Mouse (Mus musculus) MEL (cell line): Measurements from ENCODE around the gene Ctu2. TPM values are rescaled to one million over a fixed set of nuclear protein-coding genes. Genes with fewer than 3 reads are reported as not detected.

ENCODE experiments used
- DNase-seq: peaks from one replicate; pipeline ENCODE4 v3.0.0; 2011; ENCODE audit warnings: low read depth, low spot score
- H3K27ac ChIP-seq: 2 replicates; pipeline ENCODE4 v1.5.1; 2012; ENCODE audit warnings: low read depth, mild to moderate bottlenecking, control low read depth, low read length, moderate library complexity; ENCODE audit not compliant: control insufficient read depth
- H3K27me3 ChIP-seq, 2 experiments: fragments of 150-350 bp in 1 of 2; sonication (generic) in 1 of 2; 2 replicates each; pipeline ENCODE4 v1.6.1; 2012; ENCODE audit warnings: low read length in 2 of 2, mild to moderate bottlenecking in 2 of 2, improper control_type of control experiment in 1 of 2, moderate library complexity in 1 of 2; ENCODE audit not compliant: insufficient read depth in 2 of 2, control insufficient read depth in 1 of 2
- H3K36me3 ChIP-seq, 2 experiments: 2 replicates each; pipeline ENCODE4 v1.6.1; 2012 to 2014; ENCODE audit warnings: low read length in 2 of 2, improper control_type of control experiment in 1 of 2, inconsistent platforms in 1 of 2, mild to moderate bottlenecking in 1 of 2; ENCODE audit not compliant: insufficient read depth in 2 of 2, control insufficient read depth in 1 of 2
- H3K4me1 ChIP-seq, 2 experiments: fragments of 150-350 bp in 1 of 2; sonication (generic) in 1 of 2; 2 replicates each; pipeline ENCODE4 v1.6.1; 2012; ENCODE audit warnings: low read length in 2 of 2, improper control_type of control experiment in 1 of 2, mild to moderate bottlenecking in 1 of 2; ENCODE audit not compliant: insufficient read depth in 2 of 2, control insufficient read depth in 1 of 2
- H3K4me3 ChIP-seq, 2 experiments: fragments of 150-350 bp in 1 of 2; sonication (generic) in 1 of 2; 2 replicates each; pipeline ENCODE4 v1.5.1; 2012; ENCODE audit warnings: low read depth in 2 of 2, low read length in 2 of 2, mild to moderate bottlenecking in 2 of 2, moderate library complexity in 2 of 2, control low read depth in 1 of 2, improper control_type of control experiment in 1 of 2; ENCODE audit not compliant: control insufficient read depth in 1 of 2, insufficient read depth in 1 of 2
- H3K79me2 ChIP-seq: 2 replicates; pipeline ENCODE4 v1.6.1; 2012; ENCODE audit warnings: mild to moderate bottlenecking, low read length, moderate library complexity; ENCODE audit not compliant: control insufficient read depth, poor library complexity, insufficient read depth
- H3K9ac ChIP-seq: 2 replicates; pipeline ENCODE4 v1.6.1; 2012; ENCODE audit warnings: low read depth, mild to moderate bottlenecking, control low read depth, low read length, moderate library complexity; ENCODE audit not compliant: control insufficient read depth, poor library complexity, severe bottlenecking
- H3K9me3 ChIP-seq: fragments of 150-350 bp; sonication (generic); replicated peaks from 2 replicates; pipeline ENCODE4 v1.6.1; 2012; ENCODE audit warnings: mild to moderate bottlenecking, low read length, improper control_type of control experiment, moderate library complexity; ENCODE audit not compliant: insufficient read depth
- BHLHE40 ChIP-seq: IDR thresholded peaks from 2 replicates; pipeline ENCODE4 v1.6.1; 2012; ENCODE audit warnings: low read depth, mild to moderate bottlenecking, inconsistent platforms, low read length, improper control_type of control experiment, borderline replicate concordance
- CHD1 ChIP-seq: IDR thresholded peaks from 2 replicates; pipeline ENCODE4 v1.6.1; 2012; ENCODE audit warnings: low read depth, mild to moderate bottlenecking, inconsistent platforms, low read length, improper control_type of control experiment
- E2F4 ChIP-seq: IDR thresholded peaks from 2 replicates; pipeline ENCODE4 v1.6.1; 2011; ENCODE audit warnings: low read depth, low read length, improper control_type of control experiment, borderline replicate concordance
- ELF1 ChIP-seq: IDR thresholded peaks from 2 replicates; pipeline ENCODE4 v1.6.1; 2014; ENCODE audit warnings: low read depth, mild to moderate bottlenecking, inconsistent platforms, low read length, improper control_type of control experiment, moderate library complexity
- EP300 ChIP-seq, 2 experiments: IDR thresholded peaks; 2 replicates each; pipeline ENCODE4 v1.6.1; 2011; ENCODE audit warnings: improper control_type of control experiment in 2 of 2, low read length in 2 of 2, low read depth in 1 of 2, mild to moderate bottlenecking in 1 of 2
- ETS1 ChIP-seq: IDR thresholded peaks from 2 replicates; pipeline ENCODE4 v1.6.1; 2012; ENCODE audit warnings: low read depth, mild to moderate bottlenecking, inconsistent platforms, low read length, improper control_type of control experiment, moderate library complexity
- GATA1 ChIP-seq: IDR thresholded peaks from 2 replicates; pipeline ENCODE4 v1.6.1; 2011; ENCODE audit warnings: low read depth, low read length, improper control_type of control experiment
- KAT2A ChIP-seq: conservative IDR thresholded peaks from 2 replicates; pipeline ENCODE4 v1.6.1; 2012; ENCODE audit warnings: low read depth, low read length, improper control_type of control experiment, inconsistent platforms
- MAX ChIP-seq: IDR thresholded peaks from 2 replicates; pipeline ENCODE4 v1.6.1; 2011; ENCODE audit warnings: low read length, improper control_type of control experiment
- NRF1 ChIP-seq: IDR thresholded peaks from 2 replicates; pipeline ENCODE4 v1.6.1; 2014; ENCODE audit warnings: low read depth, mild to moderate bottlenecking, inconsistent platforms, low read length, improper control_type of control experiment, moderate library complexity; ENCODE audit not compliant: poor library complexity, insufficient read depth, severe bottlenecking
- RAD21 ChIP-seq: IDR thresholded peaks from 2 replicates; pipeline ENCODE4 v1.6.1; 2011; ENCODE audit warnings: mild to moderate bottlenecking, low read depth, low read length, improper control_type of control experiment
- RCOR1 ChIP-seq: IDR thresholded peaks from 2 replicates; pipeline ENCODE4 v1.6.1; 2012; ENCODE audit warnings: low read depth, mild to moderate bottlenecking, inconsistent platforms, low read length, improper control_type of control experiment
- TAL1 ChIP-seq: IDR thresholded peaks from 2 replicates; pipeline ENCODE4 v1.6.1; 2012; ENCODE audit warnings: mild to moderate bottlenecking, inconsistent platforms, low read length, moderate library complexity, mixed read lengths
- UBTF ChIP-seq: IDR thresholded peaks from 2 replicates; pipeline ENCODE4 v1.6.1; 2012; ENCODE audit warnings: low read depth, mild to moderate bottlenecking, inconsistent platforms, low read length, improper control_type of control experiment, moderate library complexity, borderline replicate concordance; ENCODE audit not compliant: insufficient read depth
- USF1 ChIP-seq: IDR thresholded peaks from 2 replicates; pipeline ENCODE4 v1.6.1; 2014; ENCODE audit warnings: low read depth, mild to moderate bottlenecking, inconsistent platforms, low read length, improper control_type of control experiment, moderate library complexity
- ZNF384 ChIP-seq: IDR thresholded peaks from 2 replicates; pipeline ENCODE4 v1.6.1; 2012; ENCODE audit warnings: low read depth, mild to moderate bottlenecking, inconsistent platforms, low read length, improper control_type of control experiment
- polyA plus RNA-seq, 2 experiments: library from polyadenylated mRNA; stranded (reverse) in 1 of 2; unstranded in 1 of 2; fragments of >175 nt in 1 of 2; fragments of >200 nt in 1 of 2; gene quantifications; 2 replicates each; pipeline versions ENCODE4 v1.2.1 to v1.2.4; 2012; ENCODE audit warnings: low replicate concordance in 2 of 2, low read depth in 1 of 2; ENCODE audit not compliant: insufficient read length in 2 of 2, insufficient read depth in 1 of 2, missing spikeins in 1 of 2
- total RNA-seq: library from RNA; depleted of rRNA; stranded (reverse); fragments of 300-350 nt; gene quantifications from 2 replicates; pipeline ENCODE4 v1.2.3, GENCODE M21; 2012

Ctu2 gene
- total and polyA plus RNA-seq, 3 experiments: 44.0 to 57.4 TPM; not detected in 1

- Histone ChIP-seq H3K9me3 (no peaks in the 10 kb centered on the region), H3K4me3 (no peak overlapping the region), H3K27ac (no peak overlapping the region), H3K9ac (no peak overlapping the region), H3K27me3 (no peaks in the 10 kb centered on the region), H3K79me2 (peaks cover 12% of the 10 kb centered on the region; the same call in 1 of the 2 replicates), H3K4me1 (no peaks in the 10 kb centered on the region), H3K36me3 (peaks cover 0 to 2% of the 10 kb centered on the region in 2 experiments; a peak in 2 of 4 replicates)
- TF ChIP-seq E2F4: no peak
- no peak for TF ChIP-seq TAL1
- no peak for TF ChIP-seq MAX
- TF ChIP-seq CHD1: no peak
- no peak for TF ChIP-seq NRF1
- TF ChIP-seq USF1: no peak
- TF ChIP-seq GATA1: no peak
- TF ChIP-seq ELF1: no peak
- no peak for TF ChIP-seq KAT2A
- no peak for TF ChIP-seq EP300 (IDR thresholded peaks at IDR 0.05; ENCODE audit: low read depth in 1 of 2, low read length in 2 of 2)
- TF ChIP-seq ETS1: no peak
- no peak for TF ChIP-seq RCOR1
- TF ChIP-seq UBTF: no peak
- no peak for DNase-seq
These were observed 36.4 kb downstream of the Ctu2 start for GRCm38 (mm10) chr8:122512392-122512791.

GRCm38 (mm10) chr8:122515699-122516098 is 39.8 kb downstream of the Ctu2 start:
- no peak for DNase-seq
- TF ChIP-seq BHLHE40 (no peak), E2F4 (no peak), RAD21 (no peak), ZNF384 (no peak), ELF1 (no peak)
- no peak overlapping the region for H3K9ac ChIP-seq
- H3K79me2 ChIP-seq: peaks cover 10% of the 10 kb centered on the region; the same call in 1 of the 2 replicates
- no peaks in the 10 kb centered on the region for H3K27me3 ChIP-seq
- no peak overlapping the region for H3K4me3 ChIP-seq
- H3K4me1 ChIP-seq: no peaks in the 10 kb centered on the region
- H3K9me3 ChIP-seq: no peaks in the 10 kb centered on the region
- H3K36me3 ChIP-seq: peaks cover 0 to 5% of the 10 kb centered on the region in 2 experiments; a peak in 2 of 4 replicates
- H3K27ac ChIP-seq: no peak overlapping the region
